Mouse (Mus musculus) embryo, embryonic 11.5 days (tissue): ENCODE data around the gene Gmds.
A peak's percentile ranks its signal among the peaks of the same experiment; 100 is the strongest.

Experiments used
- DNase-seq: peaks from one replicate; pipeline ENCODE4 v3.0.0-alpha.2; 2012; ENCODE audit warnings: low read depth, low spot score

The Gmds gene

GRCm38 (mm10) chr13:32267184-32267775, 71.3 kb downstream of the Gmds start:
- no peak for DNase-seq

- no peak for DNase-seq
Observed at GRCm38 (mm10) chr13:32266721-32267120, 71.8 kb downstream of the Gmds start.

- DNase-seq: no peak
Observed at GRCm38 (mm10) chr13:32256121-32256520, 82.4 kb downstream of the Gmds start.

- DNase-seq: no peak
Observed at GRCm38 (mm10) chr13:32252276-32252675, 86.3 kb downstream of the Gmds start.

- DNase-seq: no peak
Observed at GRCm38 (mm10) chr13:32242200-32242599, 96.3 kb downstream of the Gmds start.

- no peak for DNase-seq
Observed at GRCm38 (mm10) chr13:32236269-32236678, 102.3 kb downstream of the Gmds start.

GRCm38 (mm10) chr13:32235046-32235445, 103.5 kb downstream of the Gmds start:
- DNase-seq: no peak

- DNase-seq: no peak
Observed at GRCm38 (mm10) chr13:32234019-32234418, 104.5 kb downstream of the Gmds start.

GRCm38 (mm10) chr13:32232391-32232790, 106.1 kb downstream of the Gmds start:
- no peak for DNase-seq

- DNase-seq: no peak
Observed at GRCm38 (mm10) chr13:32231956-32232355, 106.6 kb downstream of the Gmds start.

GRCm38 (mm10) chr13:32227874-32228562, 110.5 kb downstream of the Gmds start:
- DNase-seq: no peak

- DNase-seq: no peak
Observed at GRCm38 (mm10) chr13:32217647-32218046, 120.9 kb downstream of the Gmds start.

GRCm38 (mm10) chr13:32213702-32214452, 124.7 kb downstream of the Gmds start:
- peak; percentile 53 for DNase-seq

- DNase-seq: no peak
Observed at GRCm38 (mm10) chr13:32212125-32212524, 126.4 kb downstream of the Gmds start.

GRCm38 (mm10) chr13:32207172-32207908, 131.2 kb downstream of the Gmds start:
- no peak for DNase-seq

GRCm38 (mm10) chr13:32179906-32180305, 158.6 kb downstream of the Gmds start:
- peak; percentile 26 for DNase-seq

GRCm38 (mm10) chr13:32178682-32179081, 159.9 kb downstream of the Gmds start:
- no peak for DNase-seq

GRCm38 (mm10) chr13:32177852-32178453, 160.6 kb downstream of the Gmds start:
- no peak for DNase-seq

- DNase-seq: no peak
Observed at GRCm38 (mm10) chr13:32175028-32175427, 163.5 kb downstream of the Gmds start.

- DNase-seq: peak; percentile 19
Observed at GRCm38 (mm10) chr13:32169173-32169572, 169.4 kb downstream of the Gmds start.

GRCm38 (mm10) chr13:32167806-32168205, 170.7 kb downstream of the Gmds start:
- no peak for DNase-seq

GRCm38 (mm10) chr13:32165581-32165980, 173.0 kb downstream of the Gmds start:
- DNase-seq: no peak
